Mouse (Mus musculus) ES-E14 (cell line): ENCODE results near the gene Ltk.

Experiments used
- CHD2 ChIP-seq: IDR thresholded peaks from 2 replicates; pipeline ENCODE4 v1.6.1; 2014; ENCODE audit warnings: mild to moderate bottlenecking, low read depth, low read length, inconsistent platforms
- HCFC1 ChIP-seq: IDR thresholded peaks from 2 replicates; pipeline ENCODE4 v1.6.1; 2012; ENCODE audit warnings: low read length, inconsistent platforms, borderline replicate concordance; ENCODE audit not compliant: insufficient read depth
- MAFK ChIP-seq: IDR thresholded peaks from 2 replicates; pipeline ENCODE4 v1.6.1; 2014; ENCODE audit warnings: mild to moderate bottlenecking, low read depth, low read length, inconsistent platforms; ENCODE audit not compliant: insufficient read depth
- ZC3H11A ChIP-seq: IDR thresholded peaks from 2 replicates; pipeline ENCODE4 v1.6.1; 2012; ENCODE audit warnings: low read depth, mild to moderate bottlenecking, inconsistent platforms, low read length, borderline replicate concordance
- ZNF384 ChIP-seq: IDR thresholded peaks from 2 replicates; pipeline ENCODE4 v1.6.1; 2012; ENCODE audit warnings: low read depth, low read length, inconsistent platforms

GRCm38 (mm10) chr2:119744163-119745111 is 15.8 kb downstream of the Ltk start:
- TF ChIP-seq MAFK (no peak), ZC3H11A (no peak), CHD2 (no peak), ZNF384 (no peak), HCFC1 (no peak)
